Mouse (Mus musculus): ENCODE measurements around the gene Pgrmc1. TPM values are rescaled to one million over a fixed set of nuclear protein-coding genes. Genes with fewer than 3 reads are reported as not detected.
"Not testable (repeated sequence)": the region's sequence is repeated elsewhere in the genome, so short reads cannot be mapped to it uniquely, and the experiment has no call there.

The Pgrmc1 gene
- total and polyA plus RNA-seq, 3 experiments: 54.4 to 107 (median 88.4) TPM

DNA sequence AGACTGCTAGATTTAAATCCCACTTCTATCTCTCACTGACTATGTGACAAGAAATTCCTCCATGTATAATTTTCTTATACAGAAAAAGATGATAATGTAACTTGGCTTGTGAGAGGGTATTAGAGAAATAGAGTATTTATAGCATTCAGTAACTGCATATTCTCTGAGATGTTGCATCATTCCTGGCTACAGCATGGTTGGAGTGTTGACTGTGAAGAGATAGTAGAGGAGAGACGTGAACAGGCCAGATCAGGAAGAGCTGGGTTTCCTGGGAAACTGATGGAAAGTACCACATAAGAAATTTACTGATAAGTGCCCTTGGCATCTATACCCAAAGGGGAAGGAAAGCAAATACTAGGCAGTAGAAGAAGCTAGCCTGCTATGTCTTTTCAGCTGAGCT is 6.9 kb upstream of the Pgrmc1 start:
- TF ChIP-seq GATA1 (IDR thresholded peaks at IDR 0.05; ENCODE audit: borderline replicate concordance, low read length): no peak
- no peak for TF ChIP-seq TAL1 (conservative IDR thresholded peaks at IDR 0.05; ENCODE audit: low read depth, low read length)
- no peak for TF ChIP-seq GATA2 (IDR thresholded peaks at IDR 0.05; ENCODE audit: borderline replicate concordance, low read depth, low read length)
- TF ChIP-seq POLR2AphosphoS5 (IDR thresholded peaks at IDR 0.05; ENCODE audit: insufficient replicate concordance, low read depth, low read length): no peak
- TF ChIP-seq CTCF (IDR thresholded peaks at IDR 0.05; ENCODE audit: low read depth, low read length): no peak
- Histone ChIP-seq H3K9me3 (replicated peaks) (no peaks in the 10 kb centered on the region), H3K36me3 (replicated peaks) (no peaks in the 10 kb centered on the region), H3K27me3 (ENCODE audit: insufficient read depth, low read length) (0 out of 2 replicates have a peak, but pooled peaks cover 3% of the 10 kb centered on the region), H3K4me3 (ENCODE audit: low read depth, low read length) (no peak overlapping the region), H3K4me1 (ENCODE audit: insufficient read depth, low read depth, low read length) (0 out of 2 replicates have a peak, but pooled peaks cover 2% of the 10 kb centered on the region)
- no peak for DNase-seq (ENCODE audit: low spot score)
- no peak for ATAC-seq (ENCODE audit: extremely low read depth, insufficient number of reproducible peaks, low FRiP score, poor library complexity, severe bottlenecking)

DNA sequence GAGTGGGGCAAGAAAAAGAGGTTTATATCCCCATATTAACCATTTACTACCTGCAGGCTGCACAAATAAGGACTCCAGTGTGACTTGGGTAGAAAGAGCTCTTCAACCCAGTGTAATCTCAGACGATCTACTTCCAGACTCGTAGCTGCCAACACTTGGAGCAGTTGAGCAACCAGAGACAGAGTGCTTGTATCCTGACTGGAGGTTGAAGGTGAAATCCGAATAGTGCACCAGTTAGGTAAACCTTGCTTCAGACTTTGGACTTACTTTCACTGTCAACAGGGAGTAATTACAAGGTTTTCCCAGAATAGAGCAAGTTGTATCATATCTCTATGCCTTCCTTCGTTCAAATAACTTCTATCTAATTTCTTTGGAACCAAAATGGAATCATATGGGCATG is 6.5 kb upstream of the Pgrmc1 start:
- Histone ChIP-seq H3K4me1 (ENCODE audit: insufficient read depth, low read depth, low read length) (0 out of 2 replicates have a peak, but pooled peaks cover 2% of the 10 kb centered on the region), H3K27me3 (ENCODE audit: insufficient read depth, low read length) (0 out of 2 replicates have a peak, but pooled peaks cover 3% of the 10 kb centered on the region), H3K4me3 (ENCODE audit: low read depth, low read length) (no peak overlapping the region), H3K36me3 (replicated peaks) (no peaks in the 10 kb centered on the region), H3K9me3 (replicated peaks) (no peaks in the 10 kb centered on the region)
- no peak for ATAC-seq (ENCODE audit: extremely low read depth, insufficient number of reproducible peaks, low FRiP score, poor library complexity, severe bottlenecking)
- TF ChIP-seq POLR2AphosphoS5 (IDR thresholded peaks at IDR 0.05; ENCODE audit: insufficient replicate concordance, low read depth, low read length): no peak
- no peak for TF ChIP-seq CTCF (IDR thresholded peaks at IDR 0.05; ENCODE audit: low read depth, low read length)
- no peak for TF ChIP-seq GATA2 (IDR thresholded peaks at IDR 0.05; ENCODE audit: borderline replicate concordance, low read depth, low read length)
- TF ChIP-seq GATA1 (IDR thresholded peaks at IDR 0.05; ENCODE audit: borderline replicate concordance, low read length): no peak
- no peak for TF ChIP-seq TAL1 (conservative IDR thresholded peaks at IDR 0.05; ENCODE audit: low read depth, low read length)
- DNase-seq (ENCODE audit: low spot score): no peak

DNA sequence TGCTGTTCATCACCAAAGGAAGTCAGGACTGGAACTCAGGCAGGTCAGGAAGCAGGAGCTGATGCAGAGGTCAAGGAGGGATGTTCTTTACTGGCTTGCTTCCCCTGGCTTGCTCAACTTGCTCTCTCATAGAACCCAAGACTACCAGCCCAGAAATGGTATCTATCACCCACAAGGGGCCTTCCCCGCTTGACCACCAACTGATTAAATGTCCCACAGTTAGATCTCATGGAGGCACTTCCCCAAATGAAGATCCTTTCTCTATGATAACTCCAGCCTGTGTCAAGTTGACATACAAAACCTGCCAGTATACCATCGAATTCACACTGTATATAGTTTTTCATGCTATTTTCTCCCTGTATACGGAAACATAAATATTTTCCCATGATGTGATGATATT is 2.8 kb upstream of the Pgrmc1 start:
- Histone ChIP-seq H3K9me3 (replicated peaks) (no peaks in the 10 kb centered on the region), H3K4me1 (ENCODE audit: insufficient read depth, low read depth, low read length) (peaks cover 14% of the 10 kb centered on the region), H3K36me3 (replicated peaks) (peaks cover 3% of the 10 kb centered on the region), H3K27me3 (ENCODE audit: insufficient read depth, low read length) (no peaks in the 10 kb centered on the region), H3K4me3 (ENCODE audit: low read depth, low read length) (no peak overlapping the region)
- no peak for TF ChIP-seq CTCF (IDR thresholded peaks at IDR 0.05; ENCODE audit: low read depth, low read length)
- TF ChIP-seq POLR2AphosphoS5 (IDR thresholded peaks at IDR 0.05; ENCODE audit: insufficient replicate concordance, low read depth, low read length): no peak
- no peak for TF ChIP-seq GATA2 (IDR thresholded peaks at IDR 0.05; ENCODE audit: borderline replicate concordance, low read depth, low read length)
- no peak for TF ChIP-seq TAL1 (conservative IDR thresholded peaks at IDR 0.05; ENCODE audit: low read depth, low read length)
- ATAC-seq (ENCODE audit: extremely low read depth, insufficient number of reproducible peaks, low FRiP score, poor library complexity, severe bottlenecking): no peak
- DNase-seq (ENCODE audit: low spot score): no peak

DNA sequence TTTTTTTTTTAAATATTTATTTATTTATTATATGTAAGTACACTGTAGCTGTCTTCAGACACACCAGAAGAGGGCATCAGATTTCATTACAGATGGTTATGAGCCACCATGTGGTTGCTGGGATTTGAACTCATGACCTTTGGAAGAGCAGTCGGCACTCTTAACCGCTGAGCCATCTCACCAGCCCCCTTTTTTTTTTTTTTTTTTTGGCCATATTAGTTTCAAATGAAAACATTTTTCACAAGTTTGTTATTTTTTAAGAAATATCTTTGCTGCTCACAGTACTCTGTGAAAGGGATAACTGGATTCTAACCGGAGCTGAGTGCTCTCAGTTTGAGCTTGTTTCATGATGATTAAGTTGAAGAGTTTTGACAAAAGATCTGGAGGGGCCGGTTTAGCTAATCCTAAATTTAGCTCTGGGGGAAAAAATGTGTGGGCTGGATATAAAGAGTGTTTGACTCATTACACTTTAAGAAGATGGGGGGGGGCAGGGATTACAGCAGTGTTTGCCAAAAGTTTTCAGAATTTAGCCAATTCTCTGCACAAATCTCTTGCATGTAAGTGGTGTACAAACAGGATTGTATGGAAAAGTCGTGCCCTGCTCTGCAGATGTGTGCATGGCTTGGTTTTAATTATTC is 1.4 kb upstream of the Pgrmc1 start:
- not testable (repeated sequence) for H3K36me3 ChIP-seq (replicated peaks); H3K27me3 ChIP-seq (ENCODE audit: insufficient read depth, low read length); H3K4me3 ChIP-seq (ENCODE audit: low read depth, low read length); DNase-seq (ENCODE audit: low spot score); ATAC-seq (ENCODE audit: extremely low read depth, insufficient number of reproducible peaks, low FRiP score, poor library complexity, severe bottlenecking); H3K9me3 ChIP-seq (replicated peaks)
- H3K4me1 ChIP-seq (ENCODE audit: insufficient read depth, low read depth, low read length): peaks cover 16% of the 10 kb centered on the region

DNA sequence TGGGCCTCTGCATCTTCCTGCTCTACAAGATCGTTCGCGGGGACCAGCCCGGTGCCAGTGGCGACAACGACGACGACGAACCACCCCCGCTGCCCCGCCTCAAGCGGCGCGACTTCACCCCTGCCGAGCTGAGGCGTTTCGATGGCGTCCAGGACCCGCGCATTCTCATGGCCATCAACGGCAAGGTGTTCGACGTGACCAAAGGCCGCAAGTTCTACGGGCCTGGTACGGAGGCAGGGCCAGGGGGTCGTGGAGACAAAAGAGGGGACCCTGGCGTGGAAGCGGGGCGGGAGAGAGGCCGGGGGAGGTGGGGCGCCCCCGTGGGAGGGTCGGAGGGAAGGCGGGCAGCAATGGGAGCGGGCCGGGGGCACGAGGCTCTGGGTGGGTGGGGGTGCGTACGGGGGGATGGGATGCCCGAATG is 394 bp downstream of the Pgrmc1 start:
- H3K4me3 ChIP-seq (ENCODE audit: low read depth, low read length): peak overlapping the region; percentile 82
- peaks cover 16% of the 10 kb centered on the region for H3K4me1 ChIP-seq (ENCODE audit: insufficient read depth, low read depth, low read length)
- ATAC-seq (ENCODE audit: extremely low read depth, insufficient number of reproducible peaks, low FRiP score, poor library complexity, severe bottlenecking) (no peak), DNase-seq (ENCODE audit: low spot score) (no peak)
- H3K9me3 ChIP-seq (replicated peaks): no peaks in the 10 kb centered on the region
- H3K27me3 ChIP-seq (ENCODE audit: insufficient read depth, low read length): no peaks in the 10 kb centered on the region
- TF ChIP-seq GATA2 (IDR thresholded peaks at IDR 0.05; ENCODE audit: borderline replicate concordance, low read depth, low read length): no peak
- no peak for TF ChIP-seq TAL1 (conservative IDR thresholded peaks at IDR 0.05; ENCODE audit: low read depth, low read length)
- no peak for TF ChIP-seq GATA1 (IDR thresholded peaks at IDR 0.05; ENCODE audit: borderline replicate concordance, low read length)
- no peak for TF ChIP-seq CTCF (IDR thresholded peaks at IDR 0.05; ENCODE audit: low read depth, low read length)
- TF ChIP-seq POLR2AphosphoS5 (IDR thresholded peaks at IDR 0.05; ENCODE audit: insufficient replicate concordance, low read depth, low read length): no peak
- peaks cover 16% of the 10 kb centered on the region for H3K36me3 ChIP-seq (replicated peaks)

DNA sequence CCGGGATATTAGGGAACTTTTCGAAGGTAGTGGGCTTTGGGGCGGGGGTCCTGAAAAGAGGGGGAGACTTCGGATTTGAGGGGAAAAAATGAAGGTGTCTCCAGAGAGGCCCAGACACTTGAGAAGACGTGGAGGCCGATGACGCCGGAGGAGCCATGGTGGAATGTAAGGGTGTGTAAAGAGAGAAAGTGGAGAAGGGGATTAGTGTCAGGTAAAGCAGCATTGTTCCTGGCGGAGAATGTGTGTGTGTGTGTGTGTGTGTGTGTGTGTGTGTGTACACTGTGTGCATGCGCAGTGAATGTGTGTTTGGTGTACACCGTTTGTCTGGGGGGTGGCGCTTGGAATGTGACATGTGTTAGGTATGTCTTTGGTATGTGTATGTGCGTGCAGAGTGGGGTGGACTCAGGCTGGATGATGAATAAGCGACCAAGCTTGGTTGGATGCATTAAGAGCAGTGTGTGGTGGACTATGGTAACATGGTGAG is 897 bp downstream of the Pgrmc1 start:
- DNase-seq (ENCODE audit: low spot score) (no peak), ATAC-seq (ENCODE audit: extremely low read depth, insufficient number of reproducible peaks, low FRiP score, poor library complexity, severe bottlenecking) (no peak)
- no peak for TF ChIP-seq TAL1 (conservative IDR thresholded peaks at IDR 0.05; ENCODE audit: low read depth, low read length)
- no peak for TF ChIP-seq GATA1 (IDR thresholded peaks at IDR 0.05; ENCODE audit: borderline replicate concordance, low read length)
- no peak for TF ChIP-seq CTCF (IDR thresholded peaks at IDR 0.05; ENCODE audit: low read depth, low read length)
- no peak for TF ChIP-seq POLR2AphosphoS5 (IDR thresholded peaks at IDR 0.05; ENCODE audit: insufficient replicate concordance, low read depth, low read length)
- TF ChIP-seq GATA2 (IDR thresholded peaks at IDR 0.05; ENCODE audit: borderline replicate concordance, low read depth, low read length): no peak
- H3K9me3 ChIP-seq (replicated peaks): no peaks in the 10 kb centered on the region
- peaks cover 21% of the 10 kb centered on the region for H3K36me3 ChIP-seq (replicated peaks)
- no peaks in the 10 kb centered on the region for H3K27me3 ChIP-seq (ENCODE audit: insufficient read depth, low read length)
- H3K4me3 ChIP-seq (ENCODE audit: low read depth, low read length): peak overlapping the region; percentile 82
- H3K4me1 ChIP-seq (ENCODE audit: insufficient read depth, low read depth, low read length): peaks cover 21% of the 10 kb centered on the region

Data from G1E (cell line).